ENCODE assay signal across 22 mouse cellular contexts in genomic region chr8:109959112-109959511, GRCm38 (mm10). TPM values are rescaled to one million over a fixed set of nuclear protein-coding genes. Genes with fewer than 3 reads are reported as not detected.
DNase-seq lines count a peak whose midpoint lies in the region; ATAC-seq and TF ChIP-seq lines count a peak whose summit lies in the region.
"Had no signal": no experiment of that assay in that cellular context is flagged by ENCODE, and none has a peak within 500 bp of the region (broad histone marks: within the 10 kb centered on the region; RNA-seq: fewer than 3 reads in every experiment).

No protein-coding gene starts in this region.

- WGBS in kidney, adult 2 months: 95% methylated on average over 4 of the region's 4 CpGs
- 88% methylated on average over 4 of the region's 4 CpGs for WGBS in kidney, embryonic 16.5 days
- WGBS in stomach, embryonic 15.5 days: 69% methylated on average over 4 of the region's 4 CpGs
- 86% methylated on average over 4 of the region's 4 CpGs for WGBS in stomach, postnatal 0 days
- WGBS in small intestine, adult 2 months: 69% methylated on average over 4 of the region's 4 CpGs

- TF ChIP-seq CTCF in kidney, adult 2 months (conservative IDR thresholded peaks at IDR 0.05; ENCODE audit: insufficient read depth, insufficient read length, low read depth, low read length): no peak
- TF ChIP-seq CTCF in stomach, postnatal 0 days (IDR thresholded peaks at IDR 0.05; ENCODE audit: low read depth): no peak
- TF ChIP-seq CTCF in small intestine, adult 2 months (IDR thresholded peaks at IDR 0.05; ENCODE audit: extremely low read depth, insufficient read length, insufficient replicate concordance, low read depth, low read length): no peak

- H3K27ac ChIP-seq in kidney, adult 2 months (ENCODE audit: insufficient read depth, low read depth, low read length): no peak overlapping the region
- no peak overlapping the region for H3K27ac ChIP-seq in kidney, embryonic 16.5 days (ENCODE audit: low read length)
- H3K27ac ChIP-seq in stomach, embryonic 15.5 days: 0 out of 2 replicates have a peak overlapping the region, but pooled peaks have one; percentile 9
- no peak overlapping the region for H3K27ac ChIP-seq in stomach, postnatal 0 days (replicated peaks)
- H3K27ac ChIP-seq in small intestine, adult 2 months (ENCODE audit: insufficient read depth, low read depth, low read length): peak overlapping the region; percentile 72; the same call in 1 of the 2 replicates
- H3K27ac ChIP-seq: heart, embryonic 10.5 days; hindbrain, embryonic 14.5 days had no signal

- no peak for ATAC-seq in kidney, embryonic 16.5 days (ENCODE audit: low FRiP score, low TSS enrichment)
- ATAC-seq in stomach, embryonic 15.5 days (ENCODE audit: insufficient read depth, low FRiP score, low read depth): no peak
- ATAC-seq in stomach, postnatal 0 days (ENCODE audit: low FRiP score, low TSS enrichment): no peak
- ATAC-seq: CD4-positive, CD25-positive, alpha-beta regulatory T cell, adult 4 months; forebrain, embryonic 14.5 days had no signal

- peak; percentile 32 for DNase-seq in kidney, adult 2 months
- DNase-seq in stomach, postnatal 0 days (ENCODE audit: low spot score): no peak
- DNase-seq in cerebellum, postnatal 25 days: no peak
- DNase-seq: adrenal gland, postnatal 10 days; B cell, adult 2 months; cerebellum, adult 11-12 months; cerebellum, adult 9-10 months; cerebellum, postnatal 36 days; gastrocnemius, adult 2 months; heart, adult 18-20 months; heart, postnatal 10 days had no signal

- no peak overlapping the region for H3K4me2 ChIP-seq in kidney, embryonic 16.5 days (replicated peaks; ENCODE audit: low read depth, low read length)
- H3K4me2 ChIP-seq in stomach, embryonic 15.5 days: no peak overlapping the region
- no peak overlapping the region for H3K4me2 ChIP-seq in stomach, postnatal 0 days (replicated peaks; ENCODE audit: low read depth)
- H3K4me2 ChIP-seq: embryonic facial prominence, embryonic 15.5 days; hindbrain, embryonic 14.5 days had no signal

- H3K9me3 ChIP-seq in kidney, embryonic 16.5 days (ENCODE audit: low read length): no peaks in the 10 kb centered on the region
- H3K9me3 ChIP-seq in stomach, embryonic 15.5 days: no peaks in the 10 kb centered on the region
- H3K9me3 ChIP-seq in stomach, postnatal 0 days (ENCODE audit: control insufficient read depth, low read length): no peaks in the 10 kb centered on the region
- H3K9me3 ChIP-seq: embryonic facial prominence, embryonic 15.5 days; forebrain, embryonic 10.5 days; heart, embryonic 10.5 days had no signal

- no peak for TF ChIP-seq EP300 in stomach, postnatal 0 days (optimal IDR thresholded peaks at IDR 0.05)

- H3K4me3 ChIP-seq in kidney, adult 2 months (ENCODE audit: insufficient read depth, low read depth, low read length): no peak overlapping the region
- no peak overlapping the region for H3K4me3 ChIP-seq in kidney, embryonic 16.5 days (ENCODE audit: low read length)
- H3K4me3 ChIP-seq in stomach, embryonic 15.5 days (replicated peaks): no peak overlapping the region
- no peak overlapping the region for H3K4me3 ChIP-seq in stomach, postnatal 0 days (ENCODE audit: low read depth, low read length)
- H3K4me3 ChIP-seq in small intestine, adult 2 months (ENCODE audit: low read depth, low read length): no peak overlapping the region
- H3K4me3 ChIP-seq: embryonic facial prominence, embryonic 15.5 days; erythroblast, embryonic 14.5 days; forebrain, embryonic 10.5 days; gastrocnemius, adult 2 months; heart, embryonic 10.5 days had no signal

- peaks cover 10% of the 10 kb centered on the region; the same call in 1 of the 2 replicates for H3K4me1 ChIP-seq in kidney, adult 2 months (ENCODE audit: control insufficient read depth, insufficient read depth, low read length)
- H3K4me1 ChIP-seq in kidney, embryonic 16.5 days (ENCODE audit: insufficient read depth, low read length): peaks cover 18% of the 10 kb centered on the region
- H3K4me1 ChIP-seq in stomach, embryonic 15.5 days: peaks cover 18% of the 10 kb centered on the region; the same call in 1 of the 2 replicates
- H3K4me1 ChIP-seq in stomach, postnatal 0 days (replicated peaks; ENCODE audit: control insufficient read depth, insufficient read depth): no peaks in the 10 kb centered on the region; the same call in 1 of the 2 replicates
- peaks cover 32% of the 10 kb centered on the region; the same call in 1 of the 2 replicates for H3K4me1 ChIP-seq in small intestine, adult 2 months (ENCODE audit: control insufficient read depth, insufficient read depth, insufficient read length, low read length)

- no peaks in the 10 kb centered on the region for H3K27me3 ChIP-seq in kidney, adult 2 months (replicated peaks; ENCODE audit: control insufficient read depth, insufficient read depth, low read length)
- peaks cover 28% of the 10 kb centered on the region for H3K27me3 ChIP-seq in kidney, embryonic 16.5 days (ENCODE audit: insufficient read depth, low read length)
- H3K27me3 ChIP-seq in stomach, embryonic 15.5 days (replicated peaks): peaks cover 17% of the 10 kb centered on the region
- H3K27me3 ChIP-seq in stomach, postnatal 0 days (ENCODE audit: control insufficient read depth, insufficient read depth, low read length): no peaks in the 10 kb centered on the region
- 0 out of 2 replicates have a peak, but pooled peaks cover 5% of the 10 kb centered on the region for H3K27me3 ChIP-seq in small intestine, adult 2 months (ENCODE audit: control insufficient read depth, insufficient read depth, low read length)

- H3K36me3 ChIP-seq in kidney, adult 2 months (ENCODE audit: control insufficient read depth, insufficient read depth, low read length): no peaks in the 10 kb centered on the region
- H3K36me3 ChIP-seq in kidney, embryonic 16.5 days (ENCODE audit: insufficient read depth, low read length): no peaks in the 10 kb centered on the region
- no peaks in the 10 kb centered on the region for H3K36me3 ChIP-seq in stomach, embryonic 15.5 days
- no peaks in the 10 kb centered on the region for H3K36me3 ChIP-seq in stomach, postnatal 0 days (ENCODE audit: control insufficient read depth, insufficient read depth, low read length)
- peaks cover 31% of the 10 kb centered on the region for H3K36me3 ChIP-seq in small intestine, adult 2 months (ENCODE audit: control insufficient read depth, insufficient read depth, low read length)
- H3K36me3 ChIP-seq: embryonic facial prominence, embryonic 15.5 days; forebrain, embryonic 10.5 days; heart, embryonic 10.5 days had no signal

- no peak overlapping the region for H3K9ac ChIP-seq in kidney, embryonic 16.5 days (replicated peaks; ENCODE audit: low read length)
- no peak overlapping the region for H3K9ac ChIP-seq in stomach, embryonic 15.5 days
- H3K9ac ChIP-seq in stomach, postnatal 0 days (ENCODE audit: low read length): no peak overlapping the region
- H3K9ac ChIP-seq: embryonic facial prominence, embryonic 15.5 days; hindbrain, embryonic 14.5 days had no signal

- no peak for TF ChIP-seq POLR2A in kidney, adult 2 months (IDR thresholded peaks at IDR 0.05; ENCODE audit: low read depth, low read length)
- TF ChIP-seq POLR2A in small intestine, adult 2 months (IDR thresholded peaks at IDR 0.05; ENCODE audit: low read depth, low read length): no peak

RNA-seq across cellular contexts. Expression of gene Marveld3, which starts 2.9 kb away (rescaled TPM):
- polyA plus RNA-seq in kidney, adult 2 months (2012; rRNA removed): 10.7 and 10.8 TPM in 2 replicates
- 3.9 and 4.0 TPM in 2 replicates for polyA plus RNA-seq in kidney, embryonic 16.5 days (2015; fragmentation: Nextera tagmentation; extraction: Ambion mirVana)
- 10.5 and 12.1 TPM in 2 replicates for polyA plus RNA-seq in stomach, embryonic 15.5 days (2015; fragmentation: Nextera tagmentation; extraction: Ambion mirVana)
- polyA plus RNA-seq in stomach, postnatal 0 days (2015; fragmentation: Nextera tagmentation; extraction: Ambion mirVana): 3.2 and 4.1 TPM in 2 replicates
- 26.5 and 48.7 TPM in 2 replicates for polyA plus RNA-seq in small intestine, adult 2 months (2012; rRNA removed)
- polyA plus RNA-seq: CD4-positive, CD25-positive, alpha-beta regulatory T cell, adult 4 months; erythroblast, embryonic 14.5 days had no signal

RNA-seq across cellular contexts. Expression of gene Tat, which starts 31.1 kb away (rescaled TPM):
- 0.04 TPM in 1 of 2 replicates, not detected in the other for polyA plus RNA-seq in kidney, adult 2 months (2012; rRNA removed)
- not detected in 2 replicates for polyA plus RNA-seq in kidney, embryonic 16.5 days (2015; fragmentation: Nextera tagmentation; extraction: Ambion mirVana)
- polyA plus RNA-seq in stomach, embryonic 15.5 days (2015; fragmentation: Nextera tagmentation; extraction: Ambion mirVana): not detected in 2 replicates
- polyA plus RNA-seq in stomach, postnatal 0 days (2015; fragmentation: Nextera tagmentation; extraction: Ambion mirVana): 0.12 and 0.18 TPM in 2 replicates
- polyA plus RNA-seq in small intestine, adult 2 months (2012; rRNA removed): 0.13 TPM in 1 of 2 replicates, not detected in the other
- polyA plus RNA-seq: CD4-positive, CD25-positive, alpha-beta regulatory T cell, adult 4 months; erythroblast, embryonic 14.5 days; forebrain, embryonic 10.5 days; forebrain, embryonic 14.5 days; heart, embryonic 10.5 days; heart, embryonic 14.5 days; hindbrain, embryonic 14.5 days had no signal

Comparison
In these comparisons a context has a peak if more than half of its experiments do, and no peak if none do; other contexts are left out.
1. H3K27ac ChIP-seq: peak in stomach, embryonic 15.5 days (single experiment) and small intestine, adult 2 months (single experiment); none in kidney, adult 2 months (single experiment), kidney, embryonic 16.5 days (single experiment) and stomach, postnatal 0 days (single experiment).